Mouse (Mus musculus) gonadal fat pad, adult 2 months (tissue): Measurements from ENCODE around the gene Zfp386. TPM values are rescaled to one million over a fixed set of nuclear protein-coding genes. Genes with fewer than 3 reads are reported as not detected.
"Not testable (repeated sequence)": the region's sequence is repeated elsewhere in the genome, so short reads cannot be mapped to it uniquely, and the experiment has no call there.

Source experiments
- DNase-seq: peaks from one replicate; pipeline ENCODE4 v3.0.0-alpha.2; 2012; ENCODE audit warnings: low read depth
- polyA plus RNA-seq: library from polyadenylated mRNA; depleted of rRNA; stranded (reverse); fragments of >200 nt; gene quantifications from 2 replicates; pipeline ENCODE4 v1.2.3, GENCODE M21; 2012; rRNA removed

Zfp386 gene
- 17.3 and 19.0 TPM in 2 replicates for polyA plus RNA-seq

- DNase-seq = peak; percentile 96
These were observed at the start of gene Zfp386 for GRCm38 (mm10) chr12:116047440-116048377. Gene Zfp386, plus strand, starts transcription at chr12:116047724.

- not testable (repeated sequence) for DNase-seq
These were observed 47.7 kb upstream of the Zfp386 start for GRCm38 (mm10) chr12:115999784-116000183.

- not testable (repeated sequence) for DNase-seq
These were observed 44.6 kb upstream of the Zfp386 start for GRCm38 (mm10) chr12:116002946-116003345.

- DNase-seq = no peak
These were observed 36.7 kb upstream of the Zfp386 start for GRCm38 (mm10) chr12:116010812-116011211.

GRCm38 (mm10) chr12:116028095-116028494, 19.4 kb upstream of the Zfp386 start:
- DNase-seq = no peak

GRCm38 (mm10) chr12:116035346-116035745, 12.2 kb upstream of the Zfp386 start:
- DNase-seq = no peak

- DNase-seq = no peak
These were observed 2.7 kb upstream of the Zfp386 start for GRCm38 (mm10) chr12:116044785-116045184.

GRCm38 (mm10) chr12:116048766-116049165, 1.2 kb downstream of the Zfp386 start:
- no peak for DNase-seq

GRCm38 (mm10) chr12:116049236-116049635, 1.7 kb downstream of the Zfp386 start:
- no peak for DNase-seq

GRCm38 (mm10) chr12:116049701-116050100, 2.2 kb downstream of the Zfp386 start:
- no peak for DNase-seq

GRCm38 (mm10) chr12:116054342-116054741, 6.8 kb downstream of the Zfp386 start:
- no peak for DNase-seq

- DNase-seq = no peak
These were observed 8.6 kb downstream of the Zfp386 start for GRCm38 (mm10) chr12:116056112-116056511.

- DNase-seq = no peak
These were observed 14.2 kb downstream of the Zfp386 start for GRCm38 (mm10) chr12:116061561-116062193.

- DNase-seq = no peak
These were observed 14.7 kb downstream of the Zfp386 start for GRCm38 (mm10) chr12:116062194-116062583.

- no peak for DNase-seq
These were observed 15.5 kb downstream of the Zfp386 start for GRCm38 (mm10) chr12:116063020-116063419.

- no peak for DNase-seq
These were observed 23.5 kb downstream of the Zfp386 start for GRCm38 (mm10) chr12:116071023-116071422.

- DNase-seq = no peak
These were observed 29.7 kb downstream of the Zfp386 start, which contains the start of gene Vipr2 for GRCm38 (mm10) chr12:116077074-116077854. Gene Vipr2, plus strand, starts transcription at chr12:116077726.

GRCm38 (mm10) chr12:116077855-116078366, 30.4 kb downstream of the Zfp386 start:
- DNase-seq = no peak

GRCm38 (mm10) chr12:116083125-116083524, 35.6 kb downstream of the Zfp386 start:
- no peak for DNase-seq

GRCm38 (mm10) chr12:116084294-116084693, 36.8 kb downstream of the Zfp386 start:
- DNase-seq = no peak

GRCm38 (mm10) chr12:116086951-116087600, 39.6 kb downstream of the Zfp386 start:
- no peak for DNase-seq
